Mouse (Mus musculus): ENCODE measurements at regions not wholly inside any gene's neighbourhood (a gene's known extent, or its start where the extent isn't known, plus 50 kb on each side); places are given as distances from the start of the nearest gene placed in this dataset.
A peak's percentile ranks its signal among the peaks of the same experiment; 100 is the strongest.

GRCm38 (mm10) chr7:116817991-116818390 lies 313.8 kb downstream of the Nucb2 start:
- H3K4me2 ChIP-seq (replicated peaks; ENCODE audit: low read depth, low read length) = no peak overlapping the region
- ATAC-seq (ENCODE audit: low FRiP score, low TSS enrichment) = no peak
- no peaks in the 10 kb centered on the region for H3K9me3 ChIP-seq (ENCODE audit: low read length)
- WGBS = 64% methylated on average over 7 of the region's 7 CpGs
- no peaks in the 10 kb centered on the region for H3K27me3 ChIP-seq (ENCODE audit: insufficient read depth, low read length)
- H3K27ac ChIP-seq (ENCODE audit: low read length) = no peak overlapping the region
- no peaks in the 10 kb centered on the region for H3K36me3 ChIP-seq (ENCODE audit: insufficient read depth, low read length)
- H3K9ac ChIP-seq (replicated peaks; ENCODE audit: low read length) = no peak overlapping the region
- H3K4me1 ChIP-seq (ENCODE audit: insufficient read depth, low read length) = no peaks in the 10 kb centered on the region
- H3K4me3 ChIP-seq (ENCODE audit: low read length) = no peak overlapping the region

DNA sequence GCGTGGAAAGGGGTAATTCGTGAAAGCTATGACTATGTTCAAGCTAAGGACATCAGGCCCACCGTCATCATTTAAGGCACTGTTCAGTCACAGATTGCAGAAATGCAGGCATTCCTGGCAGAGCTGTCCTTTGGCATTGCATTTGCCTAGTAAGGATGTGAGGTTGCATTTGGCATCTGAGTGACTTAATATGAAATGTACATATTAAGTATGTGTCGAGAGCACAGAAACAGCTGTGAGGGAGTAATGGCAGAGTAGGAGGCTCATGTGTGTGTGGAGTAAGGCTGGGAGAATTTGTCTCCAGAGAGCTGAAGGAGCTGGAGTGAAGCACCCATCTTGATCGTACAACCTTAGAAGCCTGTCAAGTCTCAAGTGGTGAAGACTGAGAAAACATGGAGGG lies 316.4 kb downstream of the Nucb2 start:
- Histone ChIP-seq H3K4me2 (replicated peaks; ENCODE audit: low read depth, low read length) (no peak overlapping the region), H3K4me3 (ENCODE audit: low read length) (no peak overlapping the region), H3K27me3 (ENCODE audit: insufficient read depth, low read length) (no peaks in the 10 kb centered on the region), H3K9me3 (ENCODE audit: low read length) (no peaks in the 10 kb centered on the region), H3K4me1 (ENCODE audit: insufficient read depth, low read length) (no peaks in the 10 kb centered on the region), H3K36me3 (ENCODE audit: insufficient read depth, low read length) (no peaks in the 10 kb centered on the region), H3K27ac (ENCODE audit: low read length) (no peak overlapping the region), H3K9ac (replicated peaks; ENCODE audit: low read length) (no peak overlapping the region)
- ATAC-seq (ENCODE audit: low FRiP score, low TSS enrichment) = no peak
- 89% methylated on average over 5 of the region's 5 CpGs for WGBS

GRCm38 (mm10) chr7:116842894-116843293 lies 338.7 kb downstream of the Nucb2 start:
- ATAC-seq (ENCODE audit: low FRiP score, low TSS enrichment) = peak; percentile 49
- no peak overlapping the region for H3K4me2 ChIP-seq (replicated peaks; ENCODE audit: low read depth, low read length)

DNA sequence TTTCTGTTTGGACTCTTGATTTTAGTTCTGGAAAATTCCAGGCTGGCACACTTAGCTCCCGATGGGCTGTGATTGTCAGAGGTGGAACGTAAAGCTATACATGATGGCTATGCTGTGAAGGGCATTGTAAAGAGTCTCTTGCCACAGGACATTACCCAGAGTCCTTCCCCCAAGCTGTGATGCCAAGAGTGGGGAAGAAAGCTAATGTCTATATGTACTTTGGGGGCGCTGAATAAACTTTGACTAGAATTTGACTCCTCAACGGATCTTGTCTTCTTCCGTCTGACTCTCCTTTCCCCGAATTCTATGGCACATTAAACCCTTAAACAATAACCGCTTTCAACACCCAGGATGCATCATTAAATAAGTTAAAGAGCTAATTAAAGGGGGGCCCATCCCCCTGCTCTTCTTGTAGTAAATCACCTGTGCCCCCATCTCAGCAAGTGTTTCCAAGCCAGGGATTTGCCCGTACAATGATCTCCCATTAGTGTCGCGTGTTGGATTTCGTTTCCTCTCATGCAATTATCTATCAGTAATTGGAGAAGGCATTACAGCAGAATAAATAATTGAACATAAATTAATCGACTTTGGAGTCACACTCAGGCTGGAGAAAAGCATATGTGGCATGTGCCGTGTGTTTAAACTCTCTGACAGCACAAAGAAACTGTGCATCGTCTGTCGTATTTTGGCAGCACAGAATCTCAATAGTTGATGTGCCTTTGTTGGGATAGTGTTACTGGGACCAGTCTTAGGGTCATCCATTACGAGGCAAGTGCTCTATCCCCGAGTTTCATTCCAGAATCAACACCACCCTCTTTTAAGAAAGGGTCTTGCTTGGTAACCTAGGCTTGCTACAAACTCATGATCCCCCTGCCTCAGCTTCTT lies 343.9 kb downstream of the Nucb2 start:
- ATAC-seq (ENCODE audit: low FRiP score, low TSS enrichment) = peak; percentile 91

More at GRCm38 (mm10) chr7:116842894-116843293, 338.7 kb downstream of the Nucb2 start:
- Histone ChIP-seq H3K9ac (replicated peaks; ENCODE audit: low read length) (no peak overlapping the region), H3K27ac (ENCODE audit: low read length) (no peak overlapping the region; the same call in 1 of the 2 replicates), H3K27me3 (ENCODE audit: insufficient read depth, low read length) (no peaks in the 10 kb centered on the region), H3K36me3 (ENCODE audit: insufficient read depth, low read length) (no peaks in the 10 kb centered on the region), H3K4me1 (ENCODE audit: insufficient read depth, low read length) (peaks cover 8% of the 10 kb centered on the region; the same call in 1 of the 2 replicates), H3K9me3 (ENCODE audit: low read length) (no peaks in the 10 kb centered on the region; the same call in 1 of the 2 replicates), H3K4me3 (ENCODE audit: low read length) (no peak overlapping the region)
- WGBS = 17% methylated on average over 3 of the region's 3 CpGs

DNA sequence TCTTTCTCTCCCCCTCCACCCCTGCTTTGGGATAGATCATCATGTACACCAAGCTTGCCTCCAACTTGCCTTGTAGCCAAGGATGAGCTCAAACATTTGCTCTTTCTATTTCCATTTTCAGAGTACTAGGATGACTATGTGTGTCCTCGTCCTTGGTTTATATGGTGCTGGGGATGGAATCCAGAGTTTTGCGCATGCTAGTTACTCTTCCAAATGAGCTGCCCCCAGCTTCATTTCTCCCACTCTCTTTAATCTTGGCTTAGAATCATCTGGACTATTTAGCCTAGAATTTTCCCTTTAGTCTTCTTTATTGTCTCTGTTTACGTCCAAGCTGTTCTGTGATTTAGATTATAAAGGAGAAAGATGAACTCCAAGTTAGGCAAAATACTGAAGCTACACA lies 349.2 kb downstream of the Nucb2 start:
- Histone ChIP-seq H3K27me3 (ENCODE audit: insufficient read depth, low read length) (no peaks in the 10 kb centered on the region), H3K9ac (replicated peaks; ENCODE audit: low read length) (no peak overlapping the region), H3K27ac (ENCODE audit: low read length) (no peak overlapping the region), H3K4me1 (ENCODE audit: insufficient read depth, low read length) (peaks cover 6% of the 10 kb centered on the region; the same call in 1 of the 2 replicates), H3K9me3 (ENCODE audit: low read length) (no peaks in the 10 kb centered on the region), H3K36me3 (ENCODE audit: insufficient read depth, low read length) (no peaks in the 10 kb centered on the region), H3K4me3 (ENCODE audit: low read length) (no peak overlapping the region), H3K4me2 (replicated peaks; ENCODE audit: low read depth, low read length) (no peak overlapping the region)
- ATAC-seq (ENCODE audit: low FRiP score, low TSS enrichment) = no peak
- 95% methylated on average over 3 of the region's 3 CpGs for WGBS

More for the DNA sequence above, 343.9 kb downstream of the Nucb2 start:
- Histone ChIP-seq H3K27ac (ENCODE audit: low read length) (peak overlapping the region; percentile 43; the same call in 1 of the 2 replicates), H3K4me2 (replicated peaks; ENCODE audit: low read depth, low read length) (no peak overlapping the region), H3K36me3 (ENCODE audit: insufficient read depth, low read length) (no peaks in the 10 kb centered on the region), H3K27me3 (ENCODE audit: insufficient read depth, low read length) (no peaks in the 10 kb centered on the region), H3K4me3 (ENCODE audit: low read length) (no peak overlapping the region), H3K9ac (replicated peaks; ENCODE audit: low read length) (no peak overlapping the region), H3K4me1 (ENCODE audit: insufficient read depth, low read length) (no peaks in the 10 kb centered on the region), H3K9me3 (ENCODE audit: low read length) (no peaks in the 10 kb centered on the region; the same call in 1 of the 2 replicates)
- 36% methylated on average over 17 of the region's 17 CpGs for WGBS

- H3K9me3 ChIP-seq (ENCODE audit: low read length) = peaks cover 4% of the 10 kb centered on the region; the same call in 1 of the 2 replicates
- no peak overlapping the region for H3K4me3 ChIP-seq (ENCODE audit: low read length)
- peaks cover 6% of the 10 kb centered on the region; the same call in 1 of the 2 replicates for H3K4me1 ChIP-seq (ENCODE audit: insufficient read depth, low read length)
- 27% methylated on average over 5 of the region's 5 CpGs for WGBS
- ATAC-seq (ENCODE audit: low FRiP score, low TSS enrichment) = no peak
- no peak overlapping the region for H3K9ac ChIP-seq (replicated peaks; ENCODE audit: low read length)
- H3K36me3 ChIP-seq (ENCODE audit: insufficient read depth, low read length) = no peaks in the 10 kb centered on the region
- no peak overlapping the region for H3K4me2 ChIP-seq (replicated peaks; ENCODE audit: low read depth, low read length)
- no peaks in the 10 kb centered on the region for H3K27me3 ChIP-seq (ENCODE audit: insufficient read depth, low read length)
- H3K27ac ChIP-seq (ENCODE audit: low read length) = peak overlapping the region; percentile 9; the same call in 1 of the 2 replicates
Observed at GRCm38 (mm10) chr7:116857141-116857540, 353.0 kb downstream of the Nucb2 start.

DNA sequence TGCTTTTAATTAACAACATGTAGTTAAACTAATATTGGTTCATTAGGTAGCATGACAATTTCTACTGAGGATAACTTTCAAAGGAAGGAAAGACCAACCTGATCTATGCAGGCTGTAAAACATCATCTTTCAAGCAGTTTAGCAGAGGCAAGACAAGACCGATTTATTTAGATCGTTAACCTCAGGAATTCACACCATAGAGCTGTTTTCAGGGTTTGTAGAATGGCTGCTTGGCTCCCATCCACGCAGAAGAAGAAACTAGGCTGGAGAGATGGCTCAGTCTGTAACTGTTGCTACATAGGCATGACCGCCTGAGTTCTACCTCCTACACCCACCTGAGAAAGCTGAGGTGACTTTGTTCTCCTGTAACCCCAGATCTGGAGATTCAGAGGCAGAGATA lies 353.6 kb downstream of the Nucb2 start:
- H3K27me3 ChIP-seq (ENCODE audit: insufficient read depth, low read length) = no peaks in the 10 kb centered on the region
- H3K36me3 ChIP-seq (ENCODE audit: insufficient read depth, low read length) = no peaks in the 10 kb centered on the region
- H3K27ac ChIP-seq (ENCODE audit: low read length) = no peak overlapping the region
- ATAC-seq (ENCODE audit: low FRiP score, low TSS enrichment) = peak; percentile 67; the same call in 1 of the 2 replicates
- H3K4me1 ChIP-seq (ENCODE audit: insufficient read depth, low read length) = peaks cover 6% of the 10 kb centered on the region; the same call in 1 of the 2 replicates
- no peak overlapping the region for H3K4me2 ChIP-seq (replicated peaks; ENCODE audit: low read depth, low read length)
- no peak overlapping the region for H3K4me3 ChIP-seq (ENCODE audit: low read length)
- 22% methylated on average over 4 of the region's 4 CpGs for WGBS
- no peak overlapping the region for H3K9ac ChIP-seq (replicated peaks; ENCODE audit: low read length)
- peaks cover 4% of the 10 kb centered on the region; the same call in 1 of the 2 replicates for H3K9me3 ChIP-seq (ENCODE audit: low read length)

DNA sequence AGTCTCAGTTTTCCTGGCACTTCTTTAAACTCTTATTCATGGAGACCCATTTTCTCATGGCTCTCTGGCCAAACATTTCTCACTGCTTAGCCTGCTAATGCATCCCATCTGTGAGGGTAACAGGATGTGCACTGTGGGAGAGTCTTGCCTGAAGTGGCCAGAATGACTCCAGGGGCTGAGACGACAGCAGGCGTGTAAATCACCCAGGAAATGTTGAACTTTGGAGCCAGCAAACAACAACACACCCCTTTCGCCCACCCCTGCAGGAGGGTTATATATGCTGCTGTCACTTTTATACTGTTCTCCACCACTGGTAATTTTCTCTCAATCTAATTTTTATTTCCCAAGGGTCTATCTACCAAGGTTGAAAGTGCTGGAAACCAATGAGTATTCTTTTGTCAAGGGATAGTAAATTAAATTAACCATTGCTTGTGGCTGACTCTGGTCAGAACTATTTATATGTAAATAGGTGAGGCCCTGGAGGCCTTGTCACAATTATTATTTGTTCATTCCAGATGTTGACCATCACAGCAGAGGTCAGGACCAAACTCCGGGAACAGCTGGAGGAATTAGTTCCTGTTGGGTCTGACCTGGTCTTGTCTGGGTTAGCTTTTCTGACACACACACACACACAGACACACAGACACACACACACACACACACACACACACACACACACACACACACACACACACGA lies 378.2 kb downstream of the Nucb2 start:
- WGBS = 31% methylated on average over 5 of the region's 5 CpGs
- peak; percentile 95 for ATAC-seq (ENCODE audit: low FRiP score, low TSS enrichment)

GRCm38 (mm10) chr7:116893846-116894245 lies 389.7 kb downstream of the Nucb2 start:
- peak; percentile 88; the same call in 1 of the 2 replicates for ATAC-seq (ENCODE audit: low FRiP score, low TSS enrichment)
- Histone ChIP-seq H3K36me3 (ENCODE audit: insufficient read depth, low read length) (no peaks in the 10 kb centered on the region), H3K27ac (ENCODE audit: low read length) (no peak overlapping the region), H3K4me1 (ENCODE audit: insufficient read depth, low read length) (peaks cover 5% of the 10 kb centered on the region; the same call in 1 of the 2 replicates), H3K4me3 (ENCODE audit: low read length) (no peak overlapping the region), H3K4me2 (replicated peaks; ENCODE audit: low read depth, low read length) (no peak overlapping the region), H3K9me3 (ENCODE audit: low read length) (no peaks in the 10 kb centered on the region), H3K9ac (replicated peaks; ENCODE audit: low read length) (no peak overlapping the region), H3K27me3 (ENCODE audit: insufficient read depth, low read length) (no peaks in the 10 kb centered on the region)
- WGBS = 21% methylated on average over 6 of the region's 6 CpGs

More for the DNA sequence above, 378.2 kb downstream of the Nucb2 start:
- no peaks in the 10 kb centered on the region for H3K36me3 ChIP-seq (ENCODE audit: insufficient read depth, low read length)
- no peaks in the 10 kb centered on the region; the same call in 1 of the 2 replicates for H3K4me1 ChIP-seq (ENCODE audit: insufficient read depth, low read length)
- no peak overlapping the region for H3K4me2 ChIP-seq (replicated peaks; ENCODE audit: low read depth, low read length)
- no peak overlapping the region for H3K4me3 ChIP-seq (ENCODE audit: low read length)
- H3K27ac ChIP-seq (ENCODE audit: low read length) = peak overlapping the region; percentile 55; the same call in 1 of the 2 replicates
- no peaks in the 10 kb centered on the region for H3K9me3 ChIP-seq (ENCODE audit: low read length)
- H3K9ac ChIP-seq (replicated peaks; ENCODE audit: low read length) = no peak overlapping the region
- H3K27me3 ChIP-seq (ENCODE audit: insufficient read depth, low read length) = no peaks in the 10 kb centered on the region

Data from kidney, embryonic 16.5 days (tissue).